Mouse (Mus musculus) adrenal gland (tissue): ENCODE data around the gene Gm3336.

Source experiments
- intact Hi-C: fragments of 180-260 bp; cut with DNase I; formaldehyde crosslinking; loops from one replicate; pipeline ENCODE4 v1.15.1; 2025

The Gm3336 gene

DNA sequence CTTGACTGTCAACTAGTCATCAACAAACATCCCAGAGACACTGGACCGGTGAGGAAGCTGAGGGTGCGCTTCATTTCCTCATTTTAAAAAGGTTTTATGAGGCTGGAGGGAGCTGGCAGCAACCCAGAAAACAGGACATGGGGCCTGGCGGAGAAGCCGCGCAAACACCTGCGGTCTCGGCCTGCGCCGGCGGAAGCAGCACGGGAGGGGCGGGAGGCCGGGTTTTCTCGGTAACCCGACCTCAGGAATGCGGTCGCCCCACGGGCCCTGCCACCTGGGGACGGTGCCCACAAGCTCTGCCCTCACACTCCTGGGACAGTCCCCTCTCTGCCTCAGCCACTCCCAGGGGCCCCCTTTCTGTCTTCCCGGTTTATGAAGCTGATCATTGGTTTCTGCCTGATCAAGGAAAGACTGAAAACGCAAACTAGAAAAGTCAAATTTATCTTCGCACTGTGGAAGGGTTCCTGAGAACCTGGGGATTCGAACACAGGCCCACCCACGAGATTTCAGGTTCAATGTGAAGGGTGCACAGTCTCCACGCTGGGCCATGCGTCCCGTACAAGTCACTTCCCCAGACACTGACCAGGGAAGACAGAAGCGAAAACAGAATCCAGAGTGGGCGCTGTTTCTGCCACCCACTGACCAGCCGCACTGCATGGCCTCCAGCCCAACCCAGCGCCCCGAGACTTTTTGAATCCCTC is 22.9 kb upstream of the Gm3336 start:
- intact Hi-C loops, result no loop called here

DNA sequence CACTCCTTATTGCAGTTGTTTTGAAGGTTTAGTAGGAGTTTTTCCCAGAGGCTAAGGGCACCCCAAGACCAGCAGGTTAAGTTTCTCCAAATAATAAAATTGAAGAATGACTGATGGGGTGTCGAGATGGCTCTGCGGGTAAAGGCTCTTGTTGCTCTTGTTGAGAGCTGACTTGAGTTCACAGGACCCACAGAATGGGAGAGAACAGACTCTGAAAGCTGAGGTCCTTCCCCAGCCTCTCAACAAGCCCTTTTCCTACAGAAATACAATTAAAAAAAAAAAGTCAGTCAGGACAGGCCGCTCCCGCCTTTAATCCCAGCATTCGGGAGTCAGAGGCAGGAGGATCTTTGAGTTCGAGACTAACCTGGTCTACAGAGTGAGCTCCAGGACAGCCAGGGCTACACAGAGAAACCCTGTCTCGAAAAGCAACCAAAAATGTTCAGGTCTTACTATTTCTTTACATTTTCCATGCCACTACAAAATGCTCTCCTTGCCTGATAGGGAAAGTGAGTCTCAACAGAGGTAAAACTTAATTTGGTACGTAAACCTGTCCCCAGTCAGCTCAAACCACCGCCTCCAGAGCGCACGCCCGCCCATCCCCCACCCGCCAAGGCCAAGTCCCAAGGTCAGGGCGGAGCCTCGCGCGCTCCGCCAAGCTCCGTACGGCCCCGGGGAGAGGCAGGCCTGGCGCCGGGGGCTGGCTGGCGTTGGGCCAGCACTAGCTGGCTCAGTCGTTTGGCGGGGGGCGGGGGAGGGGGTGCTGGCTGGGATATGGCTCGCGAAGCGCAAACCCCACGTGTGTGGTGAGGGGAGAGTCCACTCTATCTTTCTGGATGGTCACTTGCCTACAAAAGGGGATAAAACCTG is 22.1 kb upstream of the Gm3336 start:
- intact Hi-C loops, result no loop called here

DNA sequence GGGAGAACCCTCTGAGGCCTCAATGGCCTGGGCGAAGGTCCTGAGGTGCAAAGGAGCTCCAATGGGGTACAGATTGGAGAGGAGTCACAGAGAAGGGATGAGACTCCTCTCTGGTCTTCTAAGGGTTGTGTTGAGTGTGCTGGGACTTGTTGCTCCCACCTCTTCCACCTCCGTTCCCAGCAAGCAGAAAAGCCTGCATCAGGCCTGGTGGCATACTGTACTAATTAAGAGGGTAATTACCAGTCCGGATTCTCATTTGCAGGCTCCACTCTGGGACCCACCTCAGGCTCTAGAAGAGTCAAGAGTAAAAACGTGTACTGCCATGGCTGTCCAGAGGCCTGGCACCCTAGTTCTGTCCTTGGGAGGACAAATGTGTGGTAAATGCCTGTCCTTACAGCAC is 21.4 kb upstream of the Gm3336 start:
- intact Hi-C loops, result no loop called here

DNA sequence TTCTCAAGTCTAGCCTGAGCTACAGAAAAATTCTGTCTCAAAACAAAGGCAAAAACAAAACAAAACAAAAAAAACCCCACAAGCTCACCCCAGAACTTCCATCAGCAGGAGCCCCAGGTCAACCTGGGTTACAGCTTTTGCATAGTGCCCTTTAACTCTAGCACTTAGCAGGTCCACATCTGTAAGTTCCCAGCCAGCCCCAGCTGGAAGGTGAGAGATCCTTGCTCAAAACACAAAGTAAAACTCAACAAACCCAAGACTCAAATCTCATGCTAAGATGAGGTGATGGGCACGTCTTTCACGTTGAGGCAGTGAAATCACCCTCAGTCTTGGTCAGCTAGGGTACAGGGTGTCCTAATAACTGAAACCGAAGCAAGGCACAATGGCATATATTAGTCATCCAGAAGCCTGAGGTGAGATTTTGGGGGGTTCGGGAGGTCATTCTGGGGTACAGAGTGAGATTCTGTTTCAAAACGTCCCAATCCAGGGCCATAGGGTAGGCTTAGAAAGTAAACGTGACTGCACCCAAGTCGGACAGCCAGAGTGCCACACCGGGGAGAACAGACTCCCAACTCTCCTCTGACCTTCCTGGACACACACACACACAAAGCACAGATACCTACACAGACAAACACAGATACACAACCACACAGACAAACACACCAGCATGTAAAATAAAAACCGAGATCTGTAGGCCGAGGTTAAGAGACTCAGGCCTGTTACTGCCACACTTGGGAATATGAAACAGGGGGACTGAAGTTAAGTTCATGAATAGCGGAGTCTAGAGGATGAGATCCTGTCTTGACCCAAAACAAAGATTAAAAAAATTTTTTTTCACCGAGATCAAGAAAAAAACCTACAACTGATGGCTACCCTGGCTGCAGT is 20.7 kb upstream of the Gm3336 start:
- intact Hi-C loops, result no loop called here

- intact Hi-C loops, result no loop called here
Measured at GRCm38 (mm10) chr8:70698310-70699109, 19.8 kb upstream of the Gm3336 start, which contains the start of gene Jund. Gene Jund (plus strand): TSS chr8:70698949.

GRCm38 (mm10) chr8:70699116-70699833 is 19.1 kb upstream of the Gm3336 start:
- intact Hi-C loops, result no loop called here

DNA sequence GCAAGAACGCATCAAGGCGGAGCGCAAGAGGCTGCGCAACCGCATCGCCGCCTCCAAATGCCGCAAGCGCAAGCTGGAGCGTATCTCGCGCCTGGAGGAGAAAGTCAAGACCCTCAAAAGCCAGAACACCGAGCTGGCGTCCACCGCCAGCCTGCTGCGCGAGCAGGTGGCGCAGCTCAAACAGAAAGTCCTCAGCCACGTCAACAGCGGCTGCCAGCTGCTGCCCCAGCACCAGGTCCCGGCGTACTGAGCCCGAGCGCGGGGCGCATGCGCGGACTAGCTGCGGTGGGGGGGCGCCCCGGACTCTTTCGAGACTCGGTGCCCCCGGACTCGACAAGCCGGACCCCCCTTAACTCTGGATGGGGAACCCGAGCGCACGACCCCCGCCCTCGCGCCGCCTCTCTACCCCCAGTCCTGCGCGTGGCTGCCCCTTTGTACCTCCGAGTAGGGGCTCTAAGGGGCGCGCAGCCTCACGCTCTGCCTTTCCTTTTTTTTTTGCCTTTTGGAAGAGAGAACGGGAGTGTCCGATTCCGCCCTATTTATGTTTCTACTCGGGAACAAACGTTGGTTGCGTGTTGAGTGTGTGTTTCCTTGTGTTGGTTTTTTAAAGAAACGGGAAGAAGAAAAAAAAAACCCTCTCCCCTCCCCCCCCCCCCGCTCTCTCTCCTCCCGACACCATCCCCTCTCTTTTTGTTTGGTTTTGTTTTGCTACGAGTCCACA is 18.3 kb upstream of the Gm3336 start:
- intact Hi-C loops, result loop anchor here (10.0 kb wide), 1 partner anchor 45 kb away; no protein-coding TSS in a partner anchor

GRCm38 (mm10) chr8:70700555-70700922 is 17.8 kb upstream of the Gm3336 start:
- intact Hi-C loops, result loop anchor here (10.0 kb wide), 1 partner anchor 46 kb away; no protein-coding TSS in a partner anchor

DNA sequence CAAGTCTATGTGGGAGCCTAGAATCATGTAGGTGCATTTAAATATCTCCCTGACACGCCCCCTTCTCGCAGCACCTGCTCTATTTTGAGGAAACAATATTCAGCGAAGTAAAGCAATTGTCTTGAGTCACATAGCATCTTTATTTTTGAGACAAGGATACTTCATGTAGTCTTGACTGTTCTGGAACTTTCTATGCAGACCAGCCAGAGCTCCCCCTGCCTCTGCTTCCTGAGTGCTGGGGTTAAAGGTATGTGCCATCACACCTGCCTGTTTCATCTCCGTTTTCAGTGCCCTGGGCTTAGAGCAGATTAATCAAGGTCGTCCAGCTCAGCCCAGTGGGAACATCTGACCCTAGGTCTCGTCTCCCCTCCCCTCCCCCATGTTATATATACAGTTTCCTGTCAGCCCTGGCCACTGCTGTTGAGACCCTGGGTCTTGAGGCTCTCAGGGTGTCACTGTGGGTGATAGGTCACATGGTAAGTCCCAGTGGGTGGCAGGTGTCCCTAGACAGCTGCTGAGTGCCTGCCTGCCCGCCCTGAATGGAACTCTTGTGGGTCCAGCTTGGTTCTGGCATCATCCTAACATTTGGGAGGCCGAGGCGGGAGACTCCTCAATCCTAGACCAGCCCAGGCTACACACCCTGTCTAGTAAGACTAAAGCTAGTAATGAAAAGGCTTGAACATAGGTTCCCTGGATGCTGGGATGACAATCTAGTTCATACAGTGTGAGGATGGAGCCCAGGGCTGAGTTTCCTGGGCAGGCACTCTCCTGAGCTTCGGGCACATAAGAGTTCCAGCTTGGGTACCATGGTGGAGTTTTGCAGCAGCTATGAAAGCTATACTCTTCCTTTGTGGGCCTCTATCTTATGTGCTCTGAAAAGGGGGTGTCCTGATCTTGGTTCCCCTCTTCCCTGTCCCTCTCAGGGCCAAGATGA is 17.0 kb upstream of the Gm3336 start:
- intact Hi-C loops, result loop anchor here (1.0 to 10.0 kb wide), 2 partner anchors 29 to 47 kb away; no protein-coding TSS in a partner anchor

GRCm38 (mm10) chr8:70701982-70702841 is 16.1 kb upstream of the Gm3336 start:
- intact Hi-C loops, result loop anchor here (1.0 to 10.0 kb wide), 2 partner anchors 30 to 47 kb away; no protein-coding TSS in a partner anchor

- intact Hi-C loops, result loop anchor here (10.0 kb wide), 1 partner anchor 48 kb away; no protein-coding TSS in a partner anchor
Measured at GRCm38 (mm10) chr8:70702842-70703182, 15.5 kb upstream of the Gm3336 start.

DNA sequence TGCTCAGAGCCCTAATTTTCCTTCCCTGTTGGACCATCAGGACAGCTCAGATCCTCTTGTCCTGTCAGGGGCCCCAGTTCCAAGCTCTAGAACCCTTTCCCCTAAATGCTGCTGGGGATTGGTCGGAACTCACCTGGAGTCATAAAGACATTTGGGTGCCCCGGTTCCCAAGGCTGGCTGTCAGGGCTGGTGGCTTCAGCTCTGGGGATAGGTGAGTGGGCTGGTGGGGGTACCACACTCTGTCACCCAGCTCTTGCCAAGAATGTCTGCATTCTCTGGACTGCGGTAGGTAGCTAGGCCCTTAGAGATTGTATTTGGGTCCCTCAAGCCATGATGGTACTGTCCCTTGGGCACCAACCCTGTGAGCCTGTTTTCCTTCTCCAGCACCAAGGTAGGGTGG is 15.1 kb upstream of the Gm3336 start, which contains the start of gene Iqcn:
Gene Iqcn (plus strand): TSS at position 171 of the 400 bp plus-strand sequence.
- intact Hi-C loops, result loop anchor here (10.0 kb wide), 1 partner anchor 48 kb away; no protein-coding TSS in a partner anchor

DNA sequence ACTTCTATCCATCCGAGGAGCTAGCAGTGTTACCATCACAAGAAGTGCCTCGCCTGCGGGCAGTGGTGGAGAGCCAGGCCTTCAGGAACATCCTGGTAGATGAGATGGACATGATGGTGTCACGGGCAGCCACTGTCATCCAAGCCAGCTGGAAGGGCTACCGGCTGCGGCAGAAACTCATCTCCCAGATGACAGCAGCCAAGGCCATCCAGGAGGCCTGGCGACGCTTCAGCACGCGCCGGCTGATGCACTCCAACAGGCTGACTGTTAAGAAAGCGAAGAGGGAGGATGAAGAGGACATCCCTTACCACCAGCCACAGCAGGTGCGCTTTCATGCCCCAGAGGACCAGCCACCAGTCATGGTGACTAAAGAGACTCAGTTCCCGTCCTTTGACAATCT is 10.1 kb upstream of the Gm3336 start:
- intact Hi-C loops, result loop anchor here (10.0 kb wide), 1 partner anchor 53 kb away; no protein-coding TSS in a partner anchor

DNA sequence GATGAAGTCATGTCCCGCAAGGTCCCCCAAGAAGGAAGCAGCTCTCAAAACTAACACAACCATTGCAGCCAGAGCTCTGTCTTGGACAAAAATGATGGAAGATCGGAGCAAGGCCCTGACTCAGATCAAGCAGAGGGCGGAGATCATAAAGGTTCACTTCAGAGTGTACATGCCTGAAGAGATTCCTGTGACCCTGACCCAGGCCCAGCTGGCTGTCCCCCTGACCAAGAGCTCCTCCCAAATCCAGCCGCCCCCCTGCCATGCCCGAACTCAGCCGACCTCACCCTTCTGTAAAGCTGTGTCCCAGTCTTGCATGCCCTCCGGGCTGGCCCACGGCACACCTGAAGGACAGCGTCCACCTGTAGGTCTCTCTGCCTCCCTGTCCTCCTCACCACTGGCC is 8.5 kb upstream of the Gm3336 start:
- intact Hi-C loops, result loop anchor here (10.0 kb wide), 1 partner anchor 55 kb away; no protein-coding TSS in a partner anchor

- intact Hi-C loops, result no loop called here
Measured at GRCm38 (mm10) chr8:70710296-70710695, 8.0 kb upstream of the Gm3336 start.

DNA sequence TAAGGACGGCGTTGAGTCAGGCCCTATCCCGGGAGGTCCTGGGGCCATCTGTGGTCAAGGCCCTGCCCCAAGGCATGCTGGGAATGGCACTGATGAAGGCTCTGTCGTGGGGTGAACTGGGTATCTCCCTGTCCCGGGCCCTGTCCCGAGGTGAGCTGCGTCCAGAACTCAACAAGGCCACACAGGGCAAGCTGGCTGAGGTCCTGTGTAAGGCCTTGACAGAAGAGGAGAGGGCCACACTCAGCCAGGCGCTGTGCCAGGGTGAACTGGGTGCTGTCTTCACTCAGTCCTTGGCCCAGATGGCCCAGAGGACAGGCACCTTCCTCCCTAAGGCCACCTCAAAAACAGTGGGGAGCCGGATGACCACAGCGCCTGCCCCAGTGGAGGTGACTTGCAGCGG is 7.3 kb upstream of the Gm3336 start:
- intact Hi-C loops, result no loop called here

GRCm38 (mm10) chr8:70713991-70714390 is 4.4 kb upstream of the Gm3336 start:
- intact Hi-C loops, result no loop called here
